Mouse (Mus musculus): ENCODE data around the gene Ppp1r9a. TPM values are rescaled to one million over a fixed set of nuclear protein-coding genes. Genes with fewer than 3 reads are reported as not detected.

The Ppp1r9a gene
- total and polyA plus RNA-seq, 3 experiments = 4.6 to 11.8 (median 10.9) TPM

DNA sequence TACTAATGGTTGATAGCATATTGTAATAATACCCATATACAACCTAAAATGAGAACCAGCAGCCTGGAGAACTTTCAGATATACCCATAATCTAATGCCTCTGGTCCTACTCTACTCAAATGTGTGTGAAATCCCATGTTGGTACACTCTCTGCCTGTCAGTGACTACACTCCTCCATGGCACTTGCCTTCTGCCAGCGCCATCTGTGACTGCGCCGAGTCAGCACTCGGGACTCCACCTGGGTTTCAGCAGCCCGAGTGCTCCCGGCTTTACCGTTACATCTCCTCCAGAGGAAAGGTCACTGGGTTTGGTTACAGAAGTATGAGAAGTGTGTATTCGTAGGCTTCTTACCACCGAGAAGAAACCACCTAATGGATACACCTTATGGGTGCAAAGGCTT lies 89.6 kb downstream of the Ppp1r9a start:
- no peak for DNase-seq
- Histone ChIP-seq H3K4me3 (no peak overlapping the region), H3K9ac (ENCODE audit: low read depth, low read length) (no peak overlapping the region), H3K79me2 (replicated peaks; ENCODE audit: control insufficient read depth, insufficient read depth, low read length) (no peaks in the 10 kb centered on the region), H3K4me1 (ENCODE audit: control insufficient read depth, insufficient read depth, low read length) (no peaks in the 10 kb centered on the region; the same call in 1 of the 2 replicates), H3K27me3 (ENCODE audit: control insufficient read depth, insufficient read depth, low read length) (no peaks in the 10 kb centered on the region), H3K36me3 (ENCODE audit: control insufficient read depth, insufficient read depth, low read length) (no peaks in the 10 kb centered on the region), H3K27ac (no peak overlapping the region)
- TF ChIP-seq POLR2A (IDR thresholded peaks at IDR 0.05; ENCODE audit: insufficient read depth, low read depth, low read length) (no peak), EP300 (IDR thresholded peaks at IDR 0.05; ENCODE audit: insufficient read depth, low read depth, low read length) (no peak), CTCF (IDR thresholded peaks at IDR 0.05) (no peak)
- 99% methylated on average over 9 of the region's 9 CpGs for WGBS
- intact Hi-C loops (cut with DNase I) = loop anchor here (2.0 kb wide), 1 partner anchor 16 kb away; no protein-coding TSS in a partner anchor

- WGBS = 80% methylated on average over 15 of the region's 15 CpGs
These were observed 91.0 kb downstream of the Ppp1r9a start for GRCm38 (mm10) chr6:4993600-4994160.

GRCm38 (mm10) chr6:4994161-4994919 lies 91.6 kb downstream of the Ppp1r9a start:
- Histone ChIP-seq H3K9ac (ENCODE audit: low read depth, low read length) (no peak overlapping the region), H3K27me3 (ENCODE audit: control insufficient read depth, insufficient read depth, low read length) (no peaks in the 10 kb centered on the region), H3K27ac (no peak overlapping the region), H3K4me3 (no peak overlapping the region), H3K36me3 (ENCODE audit: control insufficient read depth, insufficient read depth, low read length) (no peaks in the 10 kb centered on the region), H3K79me2 (replicated peaks; ENCODE audit: control insufficient read depth, insufficient read depth, low read length) (no peaks in the 10 kb centered on the region), H3K4me1 (ENCODE audit: control insufficient read depth, insufficient read depth, low read length) (no peaks in the 10 kb centered on the region; the same call in 1 of the 2 replicates)
- DNase-seq = no peak
- intact Hi-C loops (cut with DNase I) = no loop called here
- no peak for TF ChIP-seq POLR2A (IDR thresholded peaks at IDR 0.05; ENCODE audit: insufficient read depth, low read depth, low read length)
- TF ChIP-seq CTCF (IDR thresholded peaks at IDR 0.05) = no peak
- TF ChIP-seq EP300 (IDR thresholded peaks at IDR 0.05; ENCODE audit: insufficient read depth, low read depth, low read length) = no peak
- WGBS = 69% methylated on average over 14 of the region's 14 CpGs

More at GRCm38 (mm10) chr6:4993600-4994160, 91.0 kb downstream of the Ppp1r9a start:
- no peaks in the 10 kb centered on the region for H3K27me3 ChIP-seq (ENCODE audit: control insufficient read depth, insufficient read depth, low read length)
- H3K79me2 ChIP-seq (replicated peaks; ENCODE audit: control insufficient read depth, insufficient read depth, low read length) = no peaks in the 10 kb centered on the region
- no peak overlapping the region for H3K4me3 ChIP-seq
- H3K9ac ChIP-seq (ENCODE audit: low read depth, low read length) = no peak overlapping the region
- no peaks in the 10 kb centered on the region for H3K36me3 ChIP-seq (ENCODE audit: control insufficient read depth, insufficient read depth, low read length)
- H3K4me1 ChIP-seq (ENCODE audit: control insufficient read depth, insufficient read depth, low read length) = no peaks in the 10 kb centered on the region; the same call in 1 of the 2 replicates
- intact Hi-C loops (cut with DNase I) = loop anchor here (2.0 kb wide), 1 partner anchor 15 kb away; no protein-coding TSS in a partner anchor
- TF ChIP-seq POLR2A (IDR thresholded peaks at IDR 0.05; ENCODE audit: insufficient read depth, low read depth, low read length) (no peak), EP300 (IDR thresholded peaks at IDR 0.05; ENCODE audit: insufficient read depth, low read depth, low read length) (no peak), CTCF (IDR thresholded peaks at IDR 0.05) (no peak)
- no peak for DNase-seq
- H3K27ac ChIP-seq = no peak overlapping the region

- no peaks in the 10 kb centered on the region for H3K4me1 ChIP-seq (ENCODE audit: control insufficient read depth, insufficient read depth, low read length)
- H3K27ac ChIP-seq = no peak overlapping the region
- WGBS = 96% methylated on average over 6 of the region's 6 CpGs
- H3K4me3 ChIP-seq = no peak overlapping the region
- DNase-seq = no peak
- H3K9ac ChIP-seq (ENCODE audit: low read depth, low read length) = no peak overlapping the region
- no peaks in the 10 kb centered on the region for H3K36me3 ChIP-seq (ENCODE audit: control insufficient read depth, insufficient read depth, low read length)
- TF ChIP-seq CTCF (IDR thresholded peaks at IDR 0.05) (no peak), POLR2A (IDR thresholded peaks at IDR 0.05; ENCODE audit: insufficient read depth, low read depth, low read length) (no peak), EP300 (IDR thresholded peaks at IDR 0.05; ENCODE audit: insufficient read depth, low read depth, low read length) (no peak)
- intact Hi-C loops (cut with DNase I) = no loop called here
- H3K27me3 ChIP-seq (ENCODE audit: control insufficient read depth, insufficient read depth, low read length) = no peaks in the 10 kb centered on the region
- no peaks in the 10 kb centered on the region for H3K79me2 ChIP-seq (replicated peaks; ENCODE audit: control insufficient read depth, insufficient read depth, low read length)
These were observed 94.9 kb downstream of the Ppp1r9a start for GRCm38 (mm10) chr6:4997599-4997998.

DNA sequence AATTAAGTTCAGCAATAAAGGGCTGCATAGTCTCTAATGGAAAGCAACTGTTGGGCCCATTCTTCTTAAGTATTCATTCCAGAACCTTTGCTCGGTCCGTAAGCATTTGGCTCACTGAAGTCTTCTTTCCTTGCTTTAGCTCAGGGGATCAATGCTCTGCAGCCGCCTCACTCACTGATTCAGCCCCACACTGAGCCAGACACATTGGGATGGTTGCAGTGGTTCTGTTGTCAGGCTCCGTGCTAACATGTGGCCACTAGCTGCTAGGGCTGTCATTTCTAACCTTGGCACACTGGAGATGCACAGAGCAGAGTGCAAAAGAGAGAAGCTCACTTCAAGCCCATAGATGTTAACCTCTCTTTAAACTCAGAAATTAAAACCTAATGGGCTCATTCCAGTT lies 96.2 kb downstream of the Ppp1r9a start:
- H3K27ac ChIP-seq = no peak overlapping the region
- TF ChIP-seq POLR2A (IDR thresholded peaks at IDR 0.05; ENCODE audit: insufficient read depth, low read depth, low read length) = no peak
- no peak for TF ChIP-seq CTCF (IDR thresholded peaks at IDR 0.05)
- TF ChIP-seq EP300 (IDR thresholded peaks at IDR 0.05; ENCODE audit: insufficient read depth, low read depth, low read length) = no peak
- DNase-seq = no peak
- no peaks in the 10 kb centered on the region for H3K79me2 ChIP-seq (replicated peaks; ENCODE audit: control insufficient read depth, insufficient read depth, low read length)
- no peaks in the 10 kb centered on the region for H3K36me3 ChIP-seq (ENCODE audit: control insufficient read depth, insufficient read depth, low read length)
- 91% methylated on average over 4 of the region's 4 CpGs for WGBS
- intact Hi-C loops (cut with DNase I) = no loop called here
- no peaks in the 10 kb centered on the region for H3K4me1 ChIP-seq (ENCODE audit: control insufficient read depth, insufficient read depth, low read length)
- H3K9ac ChIP-seq (ENCODE audit: low read depth, low read length) = no peak overlapping the region
- H3K4me3 ChIP-seq = no peak overlapping the region
- no peaks in the 10 kb centered on the region for H3K27me3 ChIP-seq (ENCODE audit: control insufficient read depth, insufficient read depth, low read length)

DNA sequence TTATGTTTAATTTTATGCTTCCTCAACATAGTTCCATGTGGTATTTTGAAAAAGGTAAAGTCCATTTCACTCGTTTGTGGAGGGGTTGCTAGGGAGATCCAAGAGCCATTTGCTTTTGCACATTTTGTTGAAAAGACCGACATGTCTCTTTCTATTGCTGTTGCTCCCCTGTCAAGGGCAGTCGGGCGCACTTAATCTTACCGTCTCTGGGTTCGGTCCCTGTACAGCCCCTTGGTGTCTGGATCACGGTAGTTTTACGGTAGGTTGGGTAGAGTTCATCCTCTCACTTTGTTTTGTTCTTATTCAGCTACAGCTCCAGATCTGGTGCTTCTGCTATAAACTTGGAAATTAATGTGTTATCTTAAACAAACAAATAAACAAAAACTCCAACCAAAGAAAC lies 98.1 kb downstream of the Ppp1r9a start:
- peaks cover 2% of the 10 kb centered on the region for H3K4me1 ChIP-seq (ENCODE audit: control insufficient read depth, insufficient read depth, low read length)
- H3K27ac ChIP-seq = no peak overlapping the region
- no peaks in the 10 kb centered on the region for H3K36me3 ChIP-seq (ENCODE audit: control insufficient read depth, insufficient read depth, low read length)
- intact Hi-C loops (cut with DNase I) = no loop called here
- no peaks in the 10 kb centered on the region for H3K79me2 ChIP-seq (replicated peaks; ENCODE audit: control insufficient read depth, insufficient read depth, low read length)
- no peak for DNase-seq
- WGBS = 91% methylated on average over 8 of the region's 8 CpGs
- TF ChIP-seq EP300 (IDR thresholded peaks at IDR 0.05; ENCODE audit: insufficient read depth, low read depth, low read length) (no peak), POLR2A (IDR thresholded peaks at IDR 0.05; ENCODE audit: insufficient read depth, low read depth, low read length) (no peak), CTCF (IDR thresholded peaks at IDR 0.05) (no peak)
- H3K9ac ChIP-seq (ENCODE audit: low read depth, low read length) = no peak overlapping the region
- no peaks in the 10 kb centered on the region for H3K27me3 ChIP-seq (ENCODE audit: control insufficient read depth, insufficient read depth, low read length)
- H3K4me3 ChIP-seq = no peak overlapping the region
